Mouse (Mus musculus) right cerebral cortex, postnatal 25 days (tissue): ENCODE data around the gene Rtcb.

Source experiments
- DNase-seq: peaks from one replicate; pipeline ENCODE4 v3.0.0; 2022

The Rtcb gene

GRCm38 (mm10) chr10:85957464-85957950 lies at the start of gene Rtcb:
Gene Rtcb, minus strand, starts transcription at chr10:85957823.
- DNase-seq = peak; percentile 98

GRCm38 (mm10) chr10:86006455-86006854 lies 48.8 kb upstream of the Rtcb start:
- no peak for DNase-seq

- DNase-seq = no peak
These were observed 42.8 kb upstream of the Rtcb start for GRCm38 (mm10) chr10:86000447-86000846.

- DNase-seq = no peak
These were observed 37.0 kb upstream of the Rtcb start for GRCm38 (mm10) chr10:85994543-85995104.

GRCm38 (mm10) chr10:85993836-85994235 lies 36.2 kb upstream of the Rtcb start:
- no peak for DNase-seq

GRCm38 (mm10) chr10:85992412-85992811 lies 34.8 kb upstream of the Rtcb start:
- DNase-seq = no peak

GRCm38 (mm10) chr10:85989412-85990115 lies 31.9 kb upstream of the Rtcb start:
- no peak for DNase-seq

- no peak for DNase-seq
These were observed 15.3 kb upstream of the Rtcb start for GRCm38 (mm10) chr10:85972915-85973314.

GRCm38 (mm10) chr10:85971826-85972225 lies 14.2 kb upstream of the Rtcb start:
- DNase-seq = no peak

- no peak for DNase-seq
These were observed 12.4 kb upstream of the Rtcb start for GRCm38 (mm10) chr10:85969894-85970620.

- DNase-seq = no peak
These were observed 11.1 kb upstream of the Rtcb start for GRCm38 (mm10) chr10:85968731-85969130.

- DNase-seq = peak; percentile 76
These were observed 10.6 kb upstream of the Rtcb start for GRCm38 (mm10) chr10:85968157-85968634.

- no peak for DNase-seq
These were observed 10.0 kb upstream of the Rtcb start for GRCm38 (mm10) chr10:85967411-85968156.

GRCm38 (mm10) chr10:85966476-85966875 lies 8.9 kb upstream of the Rtcb start:
- no peak for DNase-seq

- no peak for DNase-seq
These were observed 6.7 kb upstream of the Rtcb start for GRCm38 (mm10) chr10:85964316-85964715.

GRCm38 (mm10) chr10:85962897-85963296 lies 5.3 kb upstream of the Rtcb start:
- DNase-seq = no peak

- no peak for DNase-seq
These were observed 678 bp downstream of the Rtcb start for GRCm38 (mm10) chr10:85956871-85957419.

- no peak for DNase-seq
These were observed 3.2 kb downstream of the Rtcb start for GRCm38 (mm10) chr10:85954429-85954828.

- no peak for DNase-seq
These were observed 4.2 kb downstream of the Rtcb start for GRCm38 (mm10) chr10:85953401-85953800.

- no peak for DNase-seq
These were observed 5.7 kb downstream of the Rtcb start for GRCm38 (mm10) chr10:85951765-85952443.

- no peak for DNase-seq
These were observed 9.0 kb downstream of the Rtcb start for GRCm38 (mm10) chr10:85948483-85949196.
